Comparison of ENCODE assay signal across 8 mouse cellular contexts in the genomic region with DNA sequence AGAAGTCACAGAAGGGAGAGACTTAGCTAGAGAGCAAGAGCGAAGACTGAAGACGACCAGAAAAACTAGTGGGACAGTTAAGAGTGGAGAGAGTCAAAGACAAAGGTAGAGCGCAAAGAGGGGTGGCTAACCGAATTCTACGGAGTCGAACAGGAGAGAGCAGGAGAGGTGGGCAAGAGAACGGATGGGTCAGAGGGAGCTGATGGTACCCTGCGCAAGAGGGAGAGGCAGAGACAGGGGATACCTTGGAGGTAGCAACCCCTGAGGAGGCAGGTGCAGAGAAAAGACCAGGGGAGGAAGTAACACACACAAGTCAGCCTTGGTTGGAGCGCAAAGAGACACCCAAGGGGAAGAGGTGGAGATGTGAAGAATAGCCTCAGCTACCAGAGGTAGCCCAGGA. TPM values are rescaled to one million over a fixed set of nuclear protein-coding genes. Genes with fewer than 3 reads are reported as not detected.
DNase-seq lines count a peak whose midpoint lies in the region; ATAC-seq and TF ChIP-seq lines count a peak whose summit lies in the region.

No protein-coding gene starts in this region.

- peaks cover 3% of the 10 kb centered on the region; the same call in 1 of the 2 replicates for H3K36me3 ChIP-seq in embryonic facial prominence, embryonic 15.5 days
- H3K36me3 ChIP-seq in limb, embryonic 10.5 days = peaks cover 11% of the 10 kb centered on the region

- no peak for TF ChIP-seq POLR2A in lung, adult 2 months (IDR thresholded peaks at IDR 0.05; ENCODE audit: borderline replicate concordance, extremely low read depth, low read depth, low read length)
- no peak for TF ChIP-seq POLR2A in olfactory bulb, adult 2 months (IDR thresholded peaks at IDR 0.05; ENCODE audit: insufficient read depth, low read depth, low read length)

- peak overlapping the region; percentile 89 for H3K27ac ChIP-seq in embryonic facial prominence, embryonic 15.5 days (replicated peaks)
- peak overlapping the region; percentile 95 for H3K27ac ChIP-seq in limb, embryonic 10.5 days
- no peak overlapping the region for H3K27ac ChIP-seq in olfactory bulb, adult 2 months (ENCODE audit: insufficient read depth, low read depth, low read length)

- WGBS in lung, adult 2 months = 7% methylated on average over 9 of the region's 9 CpGs
- WGBS in embryonic facial prominence, embryonic 15.5 days = 3% methylated on average over 9 of the region's 9 CpGs
- WGBS in limb, embryonic 10.5 days = under 1% methylated on average over 9 of the region's 9 CpGs
- WGBS in olfactory bulb, adult 2 months = 7% methylated on average over 9 of the region's 9 CpGs

- H3K4me2 ChIP-seq in embryonic facial prominence, embryonic 15.5 days (replicated peaks) = peak overlapping the region; percentile 86

- DNase-seq in lung, adult 2 months = no peak
- no peak for DNase-seq in lung, postnatal 25 days (ENCODE audit: low spot score)
- peak; percentile 48 for DNase-seq in limb, embryonic 10.5 days (ENCODE audit: low spot score)
- DNase-seq in layer of hippocampus, adult 8-10 months (ENCODE audit: low spot score in 2 of 2) = no peak
- DNase-seq in right cerebral cortex, adult 18-20 months = no peak
- DNase-seq in adrenal gland, postnatal 4 days (ENCODE audit: low spot score in 2 of 2) = no peak

- TF ChIP-seq CTCF in lung, adult 2 months (IDR thresholded peaks at IDR 0.05; ENCODE audit: insufficient read depth, low read length) = no peak
- TF ChIP-seq CTCF in olfactory bulb, adult 2 months (IDR thresholded peaks at IDR 0.05; ENCODE audit: insufficient read depth, low read depth, low read length) = no peak

- no peaks in the 10 kb centered on the region for H3K9me3 ChIP-seq in embryonic facial prominence, embryonic 15.5 days (replicated peaks)
- no peaks in the 10 kb centered on the region for H3K9me3 ChIP-seq in limb, embryonic 10.5 days (replicated peaks)

- peak overlapping the region; percentile 48 for H3K4me3 ChIP-seq in lung, adult 2 months (replicated peaks; ENCODE audit: extremely low read depth, low read depth, low read length)
- H3K4me3 ChIP-seq in embryonic facial prominence, embryonic 15.5 days (replicated peaks) = peak overlapping the region; percentile 77
- H3K4me3 ChIP-seq in limb, embryonic 10.5 days = peak overlapping the region; percentile 93
- peak overlapping the region; percentile 63 for H3K4me3 ChIP-seq in olfactory bulb, adult 2 months (ENCODE audit: insufficient read depth, low read depth, low read length)

- peaks cover 6% of the 10 kb centered on the region; the same call in 1 of the 2 replicates for H3K4me1 ChIP-seq in lung, adult 2 months (ENCODE audit: control insufficient read depth, insufficient read depth, low read length)
- H3K4me1 ChIP-seq in embryonic facial prominence, embryonic 15.5 days = peaks cover 44% of the 10 kb centered on the region
- peaks cover 57% of the 10 kb centered on the region for H3K4me1 ChIP-seq in limb, embryonic 10.5 days
- H3K4me1 ChIP-seq in olfactory bulb, adult 2 months (ENCODE audit: control insufficient read depth, insufficient read depth, low read length) = peaks cover 24% of the 10 kb centered on the region

- peaks cover 12% of the 10 kb centered on the region for H3K27me3 ChIP-seq in embryonic facial prominence, embryonic 15.5 days
- peaks cover 26% of the 10 kb centered on the region for H3K27me3 ChIP-seq in limb, embryonic 10.5 days (ENCODE audit: low read depth, poor library complexity, severe bottlenecking)

- ATAC-seq in embryonic facial prominence, embryonic 15.5 days (ENCODE audit: insufficient number of reproducible peaks, low FRiP score, low TSS enrichment, low read depth) = no peak

- H3K9ac ChIP-seq in embryonic facial prominence, embryonic 15.5 days = peak overlapping the region; percentile 23; the same call in 1 of the 2 replicates

RNA-seq across cellular contexts. Expression of a gene that starts 0.7 kb away (rescaled TPM):
- 0.45 and 0.99 TPM in 2 replicates for polyA plus RNA-seq in lung, adult 2 months (2012; rRNA removed)
- 6.1 TPM in 2 replicates for polyA plus RNA-seq in embryonic facial prominence, embryonic 15.5 days (2015; fragmentation: Nextera tagmentation; extraction: Ambion mirVana)
- 16.2 TPM in 2 replicates for polyA plus RNA-seq in limb, embryonic 10.5 days (2016; fragmentation: Nextera tagmentation; extraction: Ambion mirVana)
- polyA plus RNA-seq in olfactory bulb, adult 2 months (2012; ENCODE audit: insufficient read depth, insufficient read length, low replicate concordance, missing spikeins) = not detected in 2 replicates
- total RNA-seq in layer of hippocampus, adult 8-10 months (2022) = 10 to 100 TPM; 19.9 to 22.7 (median 22.3) TPM
- total RNA-seq in adrenal gland, postnatal 4 days (2021) = 1 to 10 TPM; 5.1 to 8.9 TPM

RNA-seq across cellular contexts. Expression of a gene that starts 8.5 kb away (rescaled TPM):
- 110 and 132 TPM in 2 replicates for polyA plus RNA-seq in lung, adult 2 months (2012; rRNA removed)
- 1,010 and 1,093 TPM in 2 replicates for polyA plus RNA-seq in embryonic facial prominence, embryonic 15.5 days (2015; fragmentation: Nextera tagmentation; extraction: Ambion mirVana)
- polyA plus RNA-seq in limb, embryonic 10.5 days (2016; fragmentation: Nextera tagmentation; extraction: Ambion mirVana) = 430 and 439 TPM in 2 replicates
- not detected in 2 replicates for polyA plus RNA-seq in olfactory bulb, adult 2 months (2012; ENCODE audit: insufficient read depth, insufficient read length, low replicate concordance, missing spikeins)
- 100 to 1,000 TPM in 2 of 4 experiments, 10 to 100 TPM in 2; 76.9 to 199 (median 126) TPM for total RNA-seq in layer of hippocampus, adult 8-10 months (2022)
- 100 to 1,000 TPM; 304 to 317 TPM for total RNA-seq in adrenal gland, postnatal 4 days (2021)

RNA-seq across cellular contexts. Expression of a gene that starts 30.4 kb away (rescaled TPM):
- polyA plus RNA-seq in lung, adult 2 months (2012; rRNA removed) = 20.1 and 20.3 TPM in 2 replicates
- polyA plus RNA-seq in embryonic facial prominence, embryonic 15.5 days (2015; fragmentation: Nextera tagmentation; extraction: Ambion mirVana) = 19.6 and 21.3 TPM in 2 replicates
- polyA plus RNA-seq in limb, embryonic 10.5 days (2016; fragmentation: Nextera tagmentation; extraction: Ambion mirVana) = 9.2 and 10.2 TPM in 2 replicates
- not detected in 2 replicates for polyA plus RNA-seq in olfactory bulb, adult 2 months (2012; ENCODE audit: insufficient read depth, insufficient read length, low replicate concordance, missing spikeins)
- total RNA-seq in layer of hippocampus, adult 8-10 months (2022) = 1 to 10 TPM; 4.5 to 7.8 (median 7.2) TPM
- total RNA-seq in adrenal gland, postnatal 4 days (2021) = 10 to 100 TPM; 13.5 to 24.2 TPM

RNA-seq across cellular contexts. Expression of a gene that starts 31.6 kb away (rescaled TPM):
- polyA plus RNA-seq in lung, adult 2 months (2012; rRNA removed) = 171 and 192 TPM in 2 replicates
- polyA plus RNA-seq in embryonic facial prominence, embryonic 15.5 days (2015; fragmentation: Nextera tagmentation; extraction: Ambion mirVana) = 224 and 226 TPM in 2 replicates
- 168 and 182 TPM in 2 replicates for polyA plus RNA-seq in limb, embryonic 10.5 days (2016; fragmentation: Nextera tagmentation; extraction: Ambion mirVana)
- polyA plus RNA-seq in olfactory bulb, adult 2 months (2012; ENCODE audit: insufficient read depth, insufficient read length, low replicate concordance, missing spikeins) = not detected in 2 replicates
- total RNA-seq in layer of hippocampus, adult 8-10 months (2022) = 100 to 1,000 TPM in 2 of 4 experiments, 10 to 100 TPM in 2; 69.0 to 104 (median 90.6) TPM
- total RNA-seq in adrenal gland, postnatal 4 days (2021) = 100 to 1,000 TPM; 158 to 168 TPM

RNA-seq across cellular contexts. Expression of a gene that starts 41.4 kb away (rescaled TPM):
- polyA plus RNA-seq in lung, adult 2 months (2012; rRNA removed) = 31.5 and 37.6 TPM in 2 replicates
- polyA plus RNA-seq in embryonic facial prominence, embryonic 15.5 days (2015; fragmentation: Nextera tagmentation; extraction: Ambion mirVana) = 14.3 and 16.5 TPM in 2 replicates
- 0.15 and 0.24 TPM in 2 replicates for polyA plus RNA-seq in limb, embryonic 10.5 days (2016; fragmentation: Nextera tagmentation; extraction: Ambion mirVana)
- polyA plus RNA-seq in olfactory bulb, adult 2 months (2012; ENCODE audit: insufficient read depth, insufficient read length, low replicate concordance, missing spikeins) = not detected in 2 replicates
- 10 to 100 TPM; 29.5 to 35.4 (median 31.6) TPM for total RNA-seq in layer of hippocampus, adult 8-10 months (2022)
- 10 to 100 TPM; 13.9 to 17.2 TPM for total RNA-seq in adrenal gland, postnatal 4 days (2021)

Comparison
In these comparisons a context has a peak if more than half of its experiments do, and no peak if none do; other contexts are left out.
1. RNA of a gene that starts 8.5 kb away (polyA plus RNA-seq): 1,010 to 1,093 TPM in embryonic facial prominence, embryonic 15.5 days, 430 to 439 TPM in limb, embryonic 10.5 days and 110 to 132 TPM in lung, adult 2 months; not detected in olfactory bulb, adult 2 months; every median in the first group is over 100 times any median in the second.
2. RNA of a gene that starts 30.4 kb away (polyA plus RNA-seq): 19.6 to 21.3 TPM in embryonic facial prominence, embryonic 15.5 days, 20.1 to 20.3 TPM in lung, adult 2 months and 9.2 to 10.2 TPM in limb, embryonic 10.5 days; not detected in olfactory bulb, adult 2 months; every median in the first group is over 10 times any median in the second.
3. Peak in every context shown above with its lines, with median percentiles within 50 percentile points of each other: H3K4me3 ChIP-seq.